Mouse (Mus musculus) heart, embryonic 13.5 days (tissue): ENCODE measurements around the gene Bok. TPM values are rescaled to one million over a fixed set of nuclear protein-coding genes. Genes with fewer than 3 reads are reported as not detected.

Source experiments
- ATAC-seq: fragments of 200-750 bp; cut with Nextera tagmentation; 2 replicates; pipeline ENCODE4 v1.8.0; 2017; ENCODE audit warnings: moderate TSS enrichment; ENCODE audit not compliant: insufficient number of reproducible peaks, low FRiP score, low TSS enrichment; ENCODE audit errors: extremely low read depth
- H3K27ac ChIP-seq: fragments of 300-500 bp; sonication (generic); replicated peaks from 2 replicates; pipeline ENCODE4 v1.5.1; 2015; ENCODE audit warnings: moderate library complexity, mild to moderate bottlenecking, inconsistent platforms
- H3K27me3 ChIP-seq: fragments of 300-500 bp; sonication (generic); replicated peaks from 2 replicates; pipeline ENCODE4 v1.6.1; 2015; ENCODE audit warnings: mild to moderate bottlenecking, inconsistent platforms
- H3K36me3 ChIP-seq: fragments of 300-500 bp; sonication (generic); 2 replicates; pipeline ENCODE4 v1.6.1; 2015; ENCODE audit warnings: mild to moderate bottlenecking, inconsistent platforms
- H3K4me1 ChIP-seq: fragments of 300-500 bp; sonication (generic); 2 replicates; pipeline ENCODE4 v1.6.1; 2015; ENCODE audit warnings: inconsistent platforms
- H3K4me2 ChIP-seq: fragments of 300-500 bp; sonication (generic); 2 replicates; pipeline ENCODE4 v1.6.1; 2015; ENCODE audit warnings: inconsistent platforms, mild to moderate bottlenecking, moderate library complexity
- H3K4me3 ChIP-seq: fragments of 300-500 bp; sonication (generic); 2 replicates; pipeline ENCODE4 v1.5.1; 2015; ENCODE audit warnings: moderate library complexity, mild to moderate bottlenecking, inconsistent platforms
- H3K9ac ChIP-seq: fragments of 300-500 bp; sonication (generic); 2 replicates; pipeline ENCODE4 v1.6.1; 2015; ENCODE audit warnings: inconsistent platforms, mild to moderate bottlenecking, moderate library complexity
- H3K9me3 ChIP-seq: fragments of 300-500 bp; sonication (generic); 2 replicates; pipeline ENCODE4 v1.6.1; 2016; ENCODE audit warnings: inconsistent platforms
- polyA plus RNA-seq: library from polyadenylated mRNA; unstranded; fragments of >200 nt; fragmentation: Nextera tagmentation; extraction: Ambion mirVana; gene quantifications from 2 replicates; pipeline ENCODE4 v1.2.1, GENCODE M21; 2015

The Bok gene
- polyA plus RNA-seq, 1 experiment from 2014 or later: 40.2 TPM

DNA sequence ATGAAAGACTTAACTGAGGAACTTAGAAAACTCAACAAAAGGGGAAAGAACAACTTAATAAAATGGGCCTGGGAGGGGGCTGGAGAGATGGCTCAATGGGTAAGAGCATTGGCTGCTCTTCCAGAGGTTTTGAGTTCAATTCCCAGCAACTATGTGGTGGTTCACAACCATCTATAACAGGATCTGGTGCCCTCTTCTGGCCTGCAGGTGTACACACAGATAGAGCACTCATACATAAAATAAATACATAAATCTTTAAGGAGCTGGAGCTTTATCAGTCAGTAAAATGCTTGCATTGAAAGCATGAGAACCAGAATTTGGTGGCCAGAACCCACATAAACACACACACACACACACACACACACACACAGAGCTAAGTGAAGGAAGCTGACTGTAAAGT lies 57.5 kb downstream of the Bok start:
- no peak overlapping the region for H3K4me2 ChIP-seq
- H3K9me3 ChIP-seq: no peaks in the 10 kb centered on the region
- peaks cover 39% of the 10 kb centered on the region for H3K4me1 ChIP-seq
- no peak overlapping the region for H3K4me3 ChIP-seq
- no peak overlapping the region for H3K9ac ChIP-seq
- ATAC-seq: no peak
- no peaks in the 10 kb centered on the region for H3K27me3 ChIP-seq
- H3K36me3 ChIP-seq: peaks cover 21% of the 10 kb centered on the region; the same call in 1 of the 2 replicates
- no peak overlapping the region for H3K27ac ChIP-seq

Other genes starting within 250 kb of the Bok start
- gene Hdlbp, start 206.8 kb upstream of the Bok start, polyA plus RNA-seq: 143 and 152 TPM in 2 replicates
- gene Farp2, start 173.6 kb upstream of the Bok start, polyA plus RNA-seq: 3.3 and 3.7 TPM in 2 replicates
- 132 and 138 TPM in 2 replicates for gene Stk25, start 27.0 kb upstream of the Bok start, polyA plus RNA-seq
- 51.0 and 58.6 TPM in 2 replicates for gene Atg4b, start 65.8 kb downstream of the Bok start, polyA plus RNA-seq
- gene Thap4, start 69.2 kb downstream of the Bok start, polyA plus RNA-seq: 50.8 and 54.4 TPM in 2 replicates
- 154 and 178 TPM in 2 replicates for gene Dtymk, start 116.3 kb downstream of the Bok start, polyA plus RNA-seq
- 12.2 and 12.5 TPM in 2 replicates for gene Ing5, start 118.3 kb downstream of the Bok start, polyA plus RNA-seq
- gene D2hgdh, start 139.2 kb downstream of the Bok start, polyA plus RNA-seq: 12.5 and 13.0 TPM in 2 replicates
- 0.15 TPM in 1 of 2 replicates, not detected in the other for gene Gal3st2, start 175.6 kb downstream of the Bok start, polyA plus RNA-seq
- not detected in 2 replicates for gene Gal3st2b, start 232.7 kb downstream of the Bok start, polyA plus RNA-seq